ENCODE assay signal across 22 mouse cellular contexts in genomic region chr2:11011041-11011962, GRCm38 (mm10).
DNase-seq lines count a peak whose midpoint lies in the region; ATAC-seq lines count a peak whose summit lies in the region.
"Had no signal": no experiment of that assay in that cellular context is flagged by ENCODE, and none has a peak within 500 bp of the region (broad histone marks: within the 10 kb centered on the region; RNA-seq: fewer than 3 reads in every experiment).

No protein-coding gene starts in this region.

- WGBS in midbrain, embryonic 14.5 days = 43% methylated on average over 11 of the region's 11 CpGs
- WGBS in midbrain, embryonic 13.5 days = 39% methylated on average over 11 of the region's 11 CpGs
- WGBS in neural tube, embryonic 15.5 days = 26% methylated on average over 11 of the region's 11 CpGs

- H3K27me3 ChIP-seq in midbrain, embryonic 14.5 days (ENCODE audit: control insufficient read depth, insufficient read depth, low read length) = no peaks in the 10 kb centered on the region
- 0 out of 2 replicates have a peak, but pooled peaks cover 2% of the 10 kb centered on the region for H3K27me3 ChIP-seq in midbrain, embryonic 13.5 days
- no peaks in the 10 kb centered on the region for H3K27me3 ChIP-seq in neural tube, embryonic 15.5 days (replicated peaks)
- H3K27me3 ChIP-seq: embryonic facial prominence, embryonic 12.5 days; heart, embryonic 12.5 days; stomach, embryonic 15.5 days had no signal

- H3K9me3 ChIP-seq in midbrain, embryonic 14.5 days (ENCODE audit: control insufficient read depth, low read length) = no peaks in the 10 kb centered on the region
- H3K9me3 ChIP-seq in midbrain, embryonic 13.5 days = no peaks in the 10 kb centered on the region
- no peaks in the 10 kb centered on the region for H3K9me3 ChIP-seq in neural tube, embryonic 15.5 days (replicated peaks)
- H3K9me3 ChIP-seq: embryonic facial prominence, embryonic 12.5 days; heart, embryonic 12.5 days; stomach, embryonic 15.5 days had no signal

- no peaks in the 10 kb centered on the region for H3K36me3 ChIP-seq in midbrain, embryonic 14.5 days (ENCODE audit: control insufficient read depth, insufficient read depth, low read length)
- no peaks in the 10 kb centered on the region for H3K36me3 ChIP-seq in midbrain, embryonic 13.5 days
- H3K36me3 ChIP-seq in neural tube, embryonic 15.5 days = no peaks in the 10 kb centered on the region
- H3K36me3 ChIP-seq: embryonic facial prominence, embryonic 12.5 days; heart, embryonic 12.5 days; stomach, embryonic 15.5 days had no signal

- no peak overlapping the region for H3K4me3 ChIP-seq in midbrain, embryonic 14.5 days (replicated peaks; ENCODE audit: low read depth, low read length)
- no peak overlapping the region for H3K4me3 ChIP-seq in midbrain, embryonic 13.5 days (replicated peaks)
- H3K4me3 ChIP-seq in neural tube, embryonic 15.5 days (replicated peaks) = no peak overlapping the region
- H3K4me3 ChIP-seq: embryonic facial prominence, embryonic 12.5 days; erythroblast, embryonic 14.5 days; heart, embryonic 12.5 days; layer of hippocampus, adult 2 months; stomach, embryonic 15.5 days had no signal

- DNase-seq in frontal cortex, postnatal 10 days (ENCODE audit: low spot score in 2 of 2) = no peak
- DNase-seq in midbrain, embryonic 14.5 days = peak; percentile 36
- DNase-seq in embryo, embryonic 11 days = peak; percentile 8
- no peak for DNase-seq in left cerebral cortex, adult 11 months (ENCODE audit: low spot score)
- DNase-seq: cerebellum, adult 2 months; cerebellum, postnatal 36 days; heart, postnatal 14 days; kidney, adult 8-10 months; kidney, postnatal 14 days; left cerebral cortex, postnatal 4 days; liver; thymus, adult 18-20 months had no signal

- H3K4me1 ChIP-seq in midbrain, embryonic 14.5 days (ENCODE audit: control insufficient read depth, insufficient read depth, low read length) = peaks cover 9% of the 10 kb centered on the region
- H3K4me1 ChIP-seq in midbrain, embryonic 13.5 days (replicated peaks) = peaks cover 11% of the 10 kb centered on the region
- peaks cover 8% of the 10 kb centered on the region; the same call in 1 of the 2 replicates for H3K4me1 ChIP-seq in neural tube, embryonic 15.5 days
- H3K4me1 ChIP-seq: embryonic facial prominence, embryonic 12.5 days; heart, embryonic 12.5 days; stomach, embryonic 15.5 days had no signal

- H3K27ac ChIP-seq in midbrain, embryonic 14.5 days (replicated peaks; ENCODE audit: low read depth, low read length) = no peak overlapping the region
- no peak overlapping the region for H3K27ac ChIP-seq in midbrain, embryonic 13.5 days
- H3K27ac ChIP-seq in neural tube, embryonic 15.5 days (replicated peaks) = no peak overlapping the region
- H3K27ac ChIP-seq: embryonic facial prominence, embryonic 12.5 days; layer of hippocampus, adult 2 months; stomach, embryonic 15.5 days had no signal

- H3K4me2 ChIP-seq in midbrain, embryonic 14.5 days (ENCODE audit: low read length) = no peak overlapping the region
- H3K4me2 ChIP-seq in midbrain, embryonic 13.5 days (replicated peaks) = no peak overlapping the region
- no peak overlapping the region for H3K4me2 ChIP-seq in neural tube, embryonic 15.5 days
- H3K4me2 ChIP-seq: embryonic facial prominence, embryonic 12.5 days; heart, embryonic 12.5 days; stomach, embryonic 15.5 days had no signal

- no peak overlapping the region for H3K9ac ChIP-seq in midbrain, embryonic 14.5 days (replicated peaks; ENCODE audit: low read length)
- no peak overlapping the region for H3K9ac ChIP-seq in midbrain, embryonic 13.5 days (replicated peaks)
- no peak overlapping the region for H3K9ac ChIP-seq in neural tube, embryonic 15.5 days (replicated peaks)
- H3K9ac ChIP-seq: embryonic facial prominence, embryonic 12.5 days; heart, embryonic 12.5 days; stomach, embryonic 15.5 days had no signal

- ATAC-seq in frontal cortex, adult (ENCODE audit: low TSS enrichment) = 0 out of 2 replicates have a peak, but pooled peaks have one; percentile 15
- no peak for ATAC-seq in midbrain, embryonic 14.5 days (ENCODE audit: low FRiP score, low TSS enrichment)
- ATAC-seq in midbrain, embryonic 13.5 days = no peak
- peak; percentile 53; the same call in 1 of the 2 replicates for ATAC-seq in neural tube, embryonic 15.5 days (ENCODE audit: low FRiP score)
- ATAC-seq: inflammation-experienced regulatory T-cells, adult 6 months; lung, postnatal 0 days had no signal

Comparison
In these comparisons a context has a peak if more than half of its experiments do, and no peak if none do; other contexts are left out.
1. ATAC-seq: peak in frontal cortex, adult (single experiment) and neural tube, embryonic 15.5 days (single experiment); none in midbrain, embryonic 14.5 days (single experiment) and midbrain, embryonic 13.5 days (single experiment).
2. DNase-seq: peak in midbrain, embryonic 14.5 days (single experiment) and embryo, embryonic 11 days (single experiment); none in frontal cortex, postnatal 10 days (0 of 2) and left cerebral cortex, adult 11 months (single experiment).